Mouse (Mus musculus) heart, postnatal 14 days (tissue): ENCODE results near the gene Etnppl. TPM values are rescaled to one million over a fixed set of nuclear protein-coding genes. Genes with fewer than 3 reads are reported as not detected.

Source experiments
- DNase-seq, 2 experiments: peaks; one replicate each; pipeline ENCODE4 v3.0.0; 2021 to 2022
- intact Hi-C: fragments of 180-260 bp; cut with DNase I; formaldehyde crosslinking; loops from one replicate; pipeline ENCODE4 v1.15.1; 2025
- total RNA-seq, 2 experiments: library from RNA; stranded (reverse); gene quantifications; 2 replicates each; pipeline ENCODE4 v1.2.3; 2021

Etnppl gene
- total RNA-seq, 2 experiments from 2014 or later, result not detected

DNA sequence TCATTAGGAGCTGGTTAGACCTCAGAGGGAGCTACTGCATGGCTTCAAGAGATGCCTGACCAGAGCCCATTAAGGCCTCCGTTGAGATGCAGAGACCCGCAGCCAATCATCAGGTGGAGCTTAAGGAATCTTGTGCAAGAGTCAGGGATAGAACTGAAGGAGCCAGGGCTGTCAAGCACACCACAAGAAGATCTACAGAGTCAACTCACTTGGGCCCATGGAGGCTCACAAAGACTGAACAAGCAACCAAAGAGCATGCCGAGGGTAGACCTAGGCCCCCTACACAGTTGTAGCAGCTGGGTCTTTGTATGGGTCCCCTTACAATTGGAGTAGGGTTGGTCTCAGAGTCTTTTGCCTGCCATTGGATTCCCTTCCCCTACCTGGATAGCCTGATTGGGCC lies 45.2 kb downstream of the Etnppl start:
- intact Hi-C loops, result no loop called here
- DNase-seq, result no peak

- intact Hi-C loops, result no loop called here
- no peak for DNase-seq
These were observed 54.0 kb downstream of the Etnppl start for GRCm38 (mm10) chr3:130671291-130671690.

GRCm38 (mm10) chr3:130677671-130678460 lies 60.6 kb downstream of the Etnppl start:
- intact Hi-C loops, result no loop called here

GRCm38 (mm10) chr3:130681226-130681625 lies 64.0 kb downstream of the Etnppl start:
- intact Hi-C loops, result no loop called here
- no peak for DNase-seq

More at GRCm38 (mm10) chr3:130677671-130678460, 60.6 kb downstream of the Etnppl start:
- DNase-seq, result no peak

DNA sequence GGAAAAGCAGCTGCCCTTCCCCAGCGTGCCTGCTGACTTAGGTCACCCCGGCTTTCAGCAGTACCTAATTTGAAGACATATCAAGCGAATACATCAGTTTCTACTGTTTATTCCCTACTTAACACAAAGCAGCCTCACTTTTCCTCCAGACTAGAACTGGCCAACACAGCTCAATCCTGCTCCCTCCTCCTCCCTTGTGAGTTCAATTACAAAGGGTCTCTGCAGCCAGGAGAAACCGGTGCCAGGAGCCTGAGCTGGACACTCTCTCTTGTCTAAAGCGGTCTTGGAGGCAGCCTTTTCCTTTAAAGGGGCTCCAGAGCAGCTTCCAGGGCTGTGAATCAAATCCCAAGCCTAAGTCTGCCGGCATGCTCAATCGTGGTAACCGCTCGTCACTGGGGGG lies 64.9 kb downstream of the Etnppl start:
- intact Hi-C loops, result no loop called here
- DNase-seq, result no peak

GRCm38 (mm10) chr3:130683836-130684235 lies 66.6 kb downstream of the Etnppl start:
- intact Hi-C loops, result no loop called here
- DNase-seq, result no peak

GRCm38 (mm10) chr3:130684276-130685013 lies 67.2 kb downstream of the Etnppl start:
- intact Hi-C loops, result no loop called here

GRCm38 (mm10) chr3:130685014-130685366 lies 67.7 kb downstream of the Etnppl start:
- DNase-seq, result no peak
- intact Hi-C loops, result no loop called here

More at GRCm38 (mm10) chr3:130684276-130685013, 67.2 kb downstream of the Etnppl start:
- no peak for DNase-seq

- no peak for DNase-seq
- intact Hi-C loops, result no loop called here
These were observed 69.8 kb downstream of the Etnppl start for GRCm38 (mm10) chr3:130687051-130687450.

Other genes starting within 250 kb of the Etnppl start
- 10 to 100 TPM; 42.1 to 55.0 TPM for gene Ostc, start 92.0 kb downstream of the Etnppl start, total RNA-seq
- gene Rpl34, start 113.0 kb downstream of the Etnppl start, total RNA-seq, result 100 to 1,000 TPM; 373 to 414 TPM